18 mouse cellular contexts compared by ENCODE assay signal in genomic region chr3:145191972-145192371, GRCm38 (mm10).
"Had no signal": no experiment of that assay in that cellular context is flagged by ENCODE, and none has a peak within 500 bp of the region (broad histone marks: within the 10 kb centered on the region; RNA-seq: fewer than 3 reads in every experiment).

No protein-coding gene starts in this region.

- H3K4me1 ChIP-seq: lung, embryonic 15.5 days; megakaryocyte, embryonic 14.5 days; midbrain, embryonic 13.5 days; midbrain, embryonic 15.5 days; neural tube, embryonic 12.5 days; stomach, embryonic 15.5 days had no signal

- H3K9ac ChIP-seq: liver, postnatal 0 days; lung, embryonic 15.5 days; midbrain, embryonic 13.5 days; midbrain, embryonic 15.5 days; neural tube, embryonic 12.5 days; stomach, embryonic 15.5 days had no signal

- DNase-seq: liver, postnatal 0 days; lung, adult 2 months; lung, postnatal 14 days; lung, postnatal 36 days; right cerebral cortex, postnatal 14 days; thymus, adult 2 months; thymus, postnatal 25 days; thymus, postnatal 4 days had no signal

- H3K27ac ChIP-seq: lung, embryonic 15.5 days; macrophage; midbrain, embryonic 13.5 days; midbrain, embryonic 15.5 days; neural tube, embryonic 12.5 days; stomach, embryonic 15.5 days; stomach, postnatal 0 days had no signal

- H3K9me3 ChIP-seq: lung, embryonic 15.5 days; megakaryocyte, embryonic 14.5 days; midbrain, embryonic 13.5 days; midbrain, embryonic 15.5 days; neural tube, embryonic 12.5 days; stomach, embryonic 15.5 days had no signal

- H3K27me3 ChIP-seq: lung, embryonic 15.5 days; megakaryocyte, embryonic 14.5 days; midbrain, embryonic 13.5 days; midbrain, embryonic 15.5 days; neural tube, embryonic 12.5 days; stomach, embryonic 15.5 days had no signal

- H3K36me3 ChIP-seq: lung, embryonic 15.5 days; midbrain, embryonic 13.5 days; midbrain, embryonic 15.5 days; neural tube, embryonic 12.5 days; stomach, embryonic 15.5 days had no signal

- H3K4me2 ChIP-seq: lung, embryonic 15.5 days; midbrain, embryonic 11.5 days; midbrain, embryonic 13.5 days; midbrain, embryonic 15.5 days; neural tube, embryonic 12.5 days; stomach, embryonic 15.5 days had no signal

- H3K4me3 ChIP-seq: lung, embryonic 15.5 days; megakaryocyte, embryonic 14.5 days; midbrain, embryonic 13.5 days; midbrain, embryonic 15.5 days; neural tube, embryonic 12.5 days; stomach, embryonic 15.5 days had no signal

- ATAC-seq: liver, postnatal 0 days; lung, postnatal 0 days; midbrain, embryonic 13.5 days; midbrain, embryonic 15.5 days had no signal
